Mouse (Mus musculus): ENCODE measurements around the gene Fcer2a.

The Fcer2a gene

GRCm38 (mm10) chr8:3676131-3676992 lies 17.6 kb downstream of the Fcer2a start, which contains the start of gene Trappc5:
Gene Trappc5 (plus strand): TSS chr8:3676299.
- peak; percentile 91 for DNase-seq (ENCODE audit: low spot score in 2 of 2)

GRCm38 (mm10) chr8:3674671-3675070 lies 19.3 kb downstream of the Fcer2a start:
- DNase-seq (ENCODE audit: low spot score in 2 of 2) = no peak

GRCm38 (mm10) chr8:3671980-3672491 lies 21.9 kb downstream of the Fcer2a start, which contains the start of gene Fcor:
Gene Fcor (minus strand): TSS chr8:3672362.
- DNase-seq (ENCODE audit: low spot score in 2 of 2) = peak; percentile 65 to 85

- no peak for DNase-seq (ENCODE audit: low spot score in 2 of 2)
These were observed 23.6 kb downstream of the Fcer2a start for GRCm38 (mm10) chr8:3670388-3670787.

- DNase-seq (ENCODE audit: low spot score in 2 of 2) = no peak
These were observed 28.5 kb downstream of the Fcer2a start, which contains the start of gene Mcemp1 for GRCm38 (mm10) chr8:3665507-3665906. Gene Mcemp1 (plus strand): TSS chr8:3665754.

GRCm38 (mm10) chr8:3664405-3664804 lies 29.6 kb downstream of the Fcer2a start:
- DNase-seq (ENCODE audit: low spot score in 2 of 2) = no peak

GRCm38 (mm10) chr8:3660889-3661288 lies 33.1 kb downstream of the Fcer2a start:
- no peak for DNase-seq (ENCODE audit: low spot score in 2 of 2)

GRCm38 (mm10) chr8:3656725-3657381 lies 37.1 kb downstream of the Fcer2a start:
- DNase-seq (ENCODE audit: low spot score in 2 of 2) = no peak

GRCm38 (mm10) chr8:3655526-3655925 lies 38.4 kb downstream of the Fcer2a start, which contains the start of gene Retn:
Gene Retn (plus strand): TSS chr8:3655770.
- no peak for DNase-seq (ENCODE audit: low spot score in 2 of 2)

GRCm38 (mm10) chr8:3654726-3655508 lies 39.1 kb downstream of the Fcer2a start:
- no peak for DNase-seq (ENCODE audit: low spot score in 2 of 2)

- no peak for DNase-seq (ENCODE audit: low spot score in 2 of 2)
These were observed 41.1 kb downstream of the Fcer2a start for GRCm38 (mm10) chr8:3652845-3653244.

- no peak for DNase-seq (ENCODE audit: low spot score in 2 of 2)
These were observed 45.0 kb downstream of the Fcer2a start for GRCm38 (mm10) chr8:3648990-3649389.

GRCm38 (mm10) chr8:3648268-3648667 lies 45.7 kb downstream of the Fcer2a start:
- DNase-seq (ENCODE audit: low spot score in 2 of 2) = no peak

GRCm38 (mm10) chr8:3647561-3647960 lies 46.4 kb downstream of the Fcer2a start:
- DNase-seq (ENCODE audit: low spot score in 2 of 2) = no peak

GRCm38 (mm10) chr8:3646824-3647531 lies 47.0 kb downstream of the Fcer2a start:
- DNase-seq (ENCODE audit: low spot score in 2 of 2) = no peak

- peak in 1 of 2 experiments; percentile 29 for DNase-seq (ENCODE audit: low spot score in 2 of 2)
These were observed 48.2 kb downstream of the Fcer2a start for GRCm38 (mm10) chr8:3645804-3646203.

Measured in urinary bladder, postnatal 4 days (tissue).